Mouse (Mus musculus): Measurements from ENCODE around the gene Zbtb11. TPM values are rescaled to one million over a fixed set of nuclear protein-coding genes. Genes with fewer than 3 reads are reported as not detected.

The Zbtb11 gene
- total RNA-seq, 1 experiment = 24.3 TPM

GRCm38 (mm10) chr16:56056944-56057590 is 83.4 kb downstream of the Zbtb11 start:
- in situ Hi-C loops (cut with MboI; ENCODE audit: low sequenced_read_pairs in 2 of 2, unreplicated experiment in 2 of 2) = no loop called here
- Histone ChIP-seq H3K9me3 (ENCODE audit: control insufficient read depth, insufficient read depth, low read depth, low read length) (no peaks in the 10 kb centered on the region), H3K27ac (ENCODE audit: insufficient read depth, low read depth, low read length, poor library complexity, severe bottlenecking) (no peak overlapping the region), H3K4me1 (ENCODE audit: control insufficient read depth in 2 of 2, insufficient read depth in 2 of 2, low read length in 2 of 2, poor library complexity in 1 of 2) (0 out of 4 replicates have a peak, but pooled peaks cover 0 to 2% of the 10 kb centered on the region in 2 experiments), H3K9ac (ENCODE audit: insufficient read depth, low read depth, low read length, poor library complexity, severe bottlenecking) (no peak overlapping the region), H3K36me3 (ENCODE audit: control insufficient read depth, insufficient read depth, low read length, poor library complexity, severe bottlenecking) (no peaks in the 10 kb centered on the region), H3K4me3 (ENCODE audit: insufficient read depth in 1 of 2, low read depth in 1 of 2, low read length in 2 of 2, poor library complexity in 1 of 2, severe bottlenecking in 1 of 2) (no peak overlapping the region)
- no peak for DNase-seq (ENCODE audit: low read depth, low spot score)
- TF ChIP-seq ZNF384 (IDR thresholded peaks at IDR 0.05; ENCODE audit: low read depth, low read length) (no peak), CHD2 (IDR thresholded peaks at IDR 0.05; ENCODE audit: low read depth, low read length) (no peak), ZC3H11A (IDR thresholded peaks at IDR 0.05; ENCODE audit: borderline replicate concordance, low read depth, low read length) (no peak), MAFK (IDR thresholded peaks at IDR 0.05; ENCODE audit: insufficient read depth, low read depth, low read length) (no peak), HCFC1 (IDR thresholded peaks at IDR 0.05; ENCODE audit: borderline replicate concordance, insufficient read depth, low read length) (no peak)

DNA sequence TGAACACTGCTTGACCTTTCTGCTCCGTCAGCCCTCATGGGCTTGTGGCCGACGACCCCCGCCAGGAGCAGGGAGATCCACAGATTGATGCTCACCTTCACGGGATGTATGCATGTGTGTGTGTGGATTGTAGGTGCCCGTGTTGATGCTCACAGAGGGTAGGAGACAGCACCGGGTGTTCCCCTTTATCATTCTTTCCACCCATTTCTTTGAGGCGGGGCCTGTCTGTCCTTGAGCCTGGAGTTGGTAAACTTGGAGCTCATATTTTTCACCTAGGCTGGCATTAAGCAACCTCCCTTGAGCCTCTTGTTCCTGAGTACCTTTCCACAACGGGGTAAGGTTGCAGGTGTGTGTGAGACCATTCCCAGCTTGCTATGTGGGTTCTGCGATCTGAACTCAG is 84.5 kb downstream of the Zbtb11 start:
- Histone ChIP-seq H3K27ac (ENCODE audit: insufficient read depth, low read depth, low read length, poor library complexity, severe bottlenecking) (no peak overlapping the region), H3K36me3 (ENCODE audit: control insufficient read depth, insufficient read depth, low read length, poor library complexity, severe bottlenecking) (no peaks in the 10 kb centered on the region), H3K9ac (ENCODE audit: insufficient read depth, low read depth, low read length, poor library complexity, severe bottlenecking) (no peak overlapping the region), H3K4me1 (ENCODE audit: control insufficient read depth in 2 of 2, insufficient read depth in 2 of 2, low read length in 2 of 2, poor library complexity in 1 of 2) (0 out of 4 replicates have a peak, but pooled peaks cover 0 to 2% of the 10 kb centered on the region in 2 experiments), H3K9me3 (ENCODE audit: control insufficient read depth, insufficient read depth, low read depth, low read length) (no peaks in the 10 kb centered on the region), H3K4me3 (ENCODE audit: insufficient read depth in 1 of 2, low read depth in 1 of 2, low read length in 2 of 2, poor library complexity in 1 of 2, severe bottlenecking in 1 of 2) (no peak overlapping the region)
- in situ Hi-C loops (cut with MboI; ENCODE audit: low sequenced_read_pairs in 2 of 2, unreplicated experiment in 2 of 2) = no loop called here
- no peak for TF ChIP-seq MAFK (IDR thresholded peaks at IDR 0.05; ENCODE audit: insufficient read depth, low read depth, low read length)
- TF ChIP-seq HCFC1 (IDR thresholded peaks at IDR 0.05; ENCODE audit: borderline replicate concordance, insufficient read depth, low read length) = no peak
- no peak for TF ChIP-seq ZC3H11A (IDR thresholded peaks at IDR 0.05; ENCODE audit: borderline replicate concordance, low read depth, low read length)
- TF ChIP-seq ZNF384 (IDR thresholded peaks at IDR 0.05; ENCODE audit: low read depth, low read length) = no peak
- TF ChIP-seq CHD2 (IDR thresholded peaks at IDR 0.05; ENCODE audit: low read depth, low read length) = no peak
- DNase-seq (ENCODE audit: low read depth, low spot score) = no peak

Other genes with a start within 250 kb of the Zbtb11 start
- gene Nfkbiz, start 135.0 kb upstream of the Zbtb11 start, total RNA-seq (2012; rRNA removed) = 3.2 and 3.6 TPM in 2 replicates
- 1.1 and 1.7 TPM in 2 replicates for gene Nxpe3, start 78.6 kb upstream of the Zbtb11 start, total RNA-seq (2012; rRNA removed)
- 12.5 and 14.9 TPM in 2 replicates for gene Cep97, start 39.0 kb upstream of the Zbtb11 start, total RNA-seq (2012; rRNA removed)
- gene Rpl24, start 7.6 kb upstream of the Zbtb11 start, total RNA-seq (2012; rRNA removed) = 1,393 and 1,577 TPM in 2 replicates
- 52.6 and 58.7 TPM in 2 replicates for gene Pcnp, start 55.9 kb downstream of the Zbtb11 start, total RNA-seq (2012; rRNA removed)
- 15.9 and 21.6 TPM in 2 replicates for gene Trmt10c, start 63.9 kb downstream of the Zbtb11 start, total RNA-seq (2012; rRNA removed)
- gene Senp7, start 74.5 kb downstream of the Zbtb11 start, total RNA-seq (2012; rRNA removed) = 3.4 and 6.2 TPM in 2 replicates
- not detected in 2 replicates for gene Impg2, start 230.4 kb downstream of the Zbtb11 start, total RNA-seq (2012; rRNA removed)

All from ES-E14 (cell line).